Mouse (Mus musculus): ENCODE results near the gene Sord. TPM values are rescaled to one million over a fixed set of nuclear protein-coding genes. Genes with fewer than 3 reads are reported as not detected.

Gene Sord
- polyA plus RNA-seq, 1 experiment: 646 TPM

DNA sequence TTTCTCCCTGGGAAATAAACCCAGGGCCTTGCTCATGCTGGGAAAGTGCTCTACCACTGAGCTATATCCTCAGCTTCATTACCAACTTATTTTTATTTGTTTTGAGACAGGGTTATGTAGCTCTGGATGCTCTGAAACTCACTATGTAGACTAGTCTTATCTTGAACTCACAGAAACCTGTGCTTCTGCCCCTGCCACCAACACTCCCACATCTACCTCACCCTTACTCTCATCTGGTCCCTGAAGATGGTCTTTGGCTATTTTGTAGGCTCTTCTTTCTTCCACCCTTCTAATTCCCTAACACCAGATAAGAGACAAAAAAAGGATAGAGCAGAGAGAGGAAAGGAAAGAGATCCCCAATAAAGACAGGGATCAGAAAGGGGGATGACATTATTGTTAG is 10.9 kb upstream of the Sord start:
- H3K4me1 ChIP-seq (ENCODE audit: control insufficient read depth, insufficient read depth, low read length): no peaks in the 10 kb centered on the region
- H3K36me3 ChIP-seq (ENCODE audit: control insufficient read depth, insufficient read depth, low read length): no peaks in the 10 kb centered on the region
- H3K27me3 ChIP-seq (replicated peaks; ENCODE audit: control insufficient read depth, insufficient read depth, low read length): no peaks in the 10 kb centered on the region
- no peak overlapping the region for H3K27ac ChIP-seq (ENCODE audit: insufficient read depth, low read depth, low read length)
- no peak for TF ChIP-seq POLR2A (IDR thresholded peaks at IDR 0.05; ENCODE audit: low read depth, low read length)
- TF ChIP-seq CTCF (conservative IDR thresholded peaks at IDR 0.05; ENCODE audit: insufficient read depth, insufficient read length, low read depth, low read length): no peak
- no peak overlapping the region for H3K4me3 ChIP-seq (ENCODE audit: insufficient read depth, low read depth, low read length)
- DNase-seq: no peak

DNA sequence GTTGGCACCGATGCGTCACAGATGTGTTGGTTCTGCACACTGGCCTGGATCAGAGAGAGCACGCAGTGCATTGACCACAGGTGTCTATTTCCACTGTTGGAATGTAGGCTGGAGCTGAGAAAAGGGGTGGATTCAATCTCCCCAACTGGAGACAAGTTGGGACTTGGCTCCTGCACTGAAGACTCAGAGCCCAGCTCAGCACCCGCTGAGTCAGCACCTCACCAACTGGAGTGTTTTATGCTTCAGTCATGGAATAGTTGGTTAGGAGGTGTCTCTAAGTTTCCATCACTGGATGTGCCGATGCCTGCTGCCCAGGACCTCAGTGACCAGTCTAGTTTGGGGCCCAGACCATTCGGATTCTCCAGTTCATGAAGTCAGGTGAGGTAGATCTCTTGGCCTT is 4.2 kb upstream of the Sord start:
- Histone ChIP-seq H3K4me1 (ENCODE audit: control insufficient read depth, insufficient read depth, low read length) (no peaks in the 10 kb centered on the region), H3K27ac (ENCODE audit: insufficient read depth, low read depth, low read length) (no peak overlapping the region), H3K27me3 (replicated peaks; ENCODE audit: control insufficient read depth, insufficient read depth, low read length) (no peaks in the 10 kb centered on the region), H3K4me3 (ENCODE audit: insufficient read depth, low read depth, low read length) (no peak overlapping the region), H3K36me3 (ENCODE audit: control insufficient read depth, insufficient read depth, low read length) (no peaks in the 10 kb centered on the region)
- 73% methylated on average over 6 of the region's 6 CpGs for WGBS
- TF ChIP-seq CTCF (conservative IDR thresholded peaks at IDR 0.05; ENCODE audit: insufficient read depth, insufficient read length, low read depth, low read length): no peak
- TF ChIP-seq POLR2A (IDR thresholded peaks at IDR 0.05; ENCODE audit: low read depth, low read length): no peak
- no peak for DNase-seq

DNA sequence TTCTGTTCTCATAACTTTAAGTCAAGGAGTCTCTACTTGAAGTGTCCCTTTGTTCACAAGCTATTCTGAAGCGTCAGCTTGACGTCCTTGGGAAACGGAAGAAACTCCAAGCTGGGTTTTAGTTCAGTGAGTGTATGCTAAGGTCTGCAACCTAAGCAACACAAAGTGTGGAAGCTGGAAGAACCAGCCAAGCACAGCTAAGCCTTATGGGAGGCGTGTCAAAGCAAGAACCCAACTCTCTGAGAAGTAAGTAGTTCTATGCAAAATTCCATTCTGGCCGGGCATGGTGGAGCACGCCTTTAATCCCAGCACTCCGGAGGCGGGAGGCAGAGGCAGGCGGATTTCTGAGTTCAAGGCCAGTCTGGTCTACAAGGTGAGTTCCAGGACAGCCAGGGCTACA is 2.9 kb upstream of the Sord start:
- no peak for TF ChIP-seq CTCF (conservative IDR thresholded peaks at IDR 0.05; ENCODE audit: insufficient read depth, insufficient read length, low read depth, low read length)
- no peak for TF ChIP-seq POLR2A (IDR thresholded peaks at IDR 0.05; ENCODE audit: low read depth, low read length)

DNA sequence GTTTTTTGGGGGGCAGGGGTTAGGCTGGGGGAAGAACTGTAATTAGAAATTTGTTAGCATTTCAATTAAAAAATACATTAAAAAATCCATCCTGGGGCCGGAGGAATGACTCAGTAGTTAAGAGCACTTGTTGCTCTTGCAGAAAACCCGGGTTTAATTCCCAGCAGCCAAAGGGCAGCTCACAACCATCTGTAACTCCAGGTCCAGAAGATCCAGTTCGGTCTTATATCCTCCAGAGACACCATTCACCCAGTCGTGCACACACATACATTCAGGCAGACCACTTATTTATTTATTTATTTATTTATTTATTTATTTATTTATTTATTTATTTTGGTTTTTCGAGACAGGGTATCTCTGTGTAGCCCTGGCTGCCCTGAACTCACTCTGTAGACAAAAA is 1.2 kb upstream of the Sord start:
- no peak for DNase-seq
- WGBS: 53% methylated on average over 5 of the region's 5 CpGs
- no peak for TF ChIP-seq POLR2A (IDR thresholded peaks at IDR 0.05; ENCODE audit: low read depth, low read length)
- no peak for TF ChIP-seq CTCF (conservative IDR thresholded peaks at IDR 0.05; ENCODE audit: insufficient read depth, insufficient read length, low read depth, low read length)
- Histone ChIP-seq H3K27me3 (replicated peaks; ENCODE audit: control insufficient read depth, insufficient read depth, low read length) (no peaks in the 10 kb centered on the region), H3K4me1 (ENCODE audit: control insufficient read depth, insufficient read depth, low read length) (no peaks in the 10 kb centered on the region), H3K27ac (ENCODE audit: insufficient read depth, low read depth, low read length) (no peak overlapping the region), H3K4me3 (ENCODE audit: insufficient read depth, low read depth, low read length) (no peak overlapping the region), H3K36me3 (ENCODE audit: control insufficient read depth, insufficient read depth, low read length) (no peaks in the 10 kb centered on the region; the same call in 1 of the 2 replicates)

More for the DNA sequence above, 2.9 kb upstream of the Sord start:
- Histone ChIP-seq H3K4me3 (ENCODE audit: insufficient read depth, low read depth, low read length) (no peak overlapping the region), H3K36me3 (ENCODE audit: control insufficient read depth, insufficient read depth, low read length) (no peaks in the 10 kb centered on the region; the same call in 1 of the 2 replicates), H3K4me1 (ENCODE audit: control insufficient read depth, insufficient read depth, low read length) (no peaks in the 10 kb centered on the region), H3K27me3 (replicated peaks; ENCODE audit: control insufficient read depth, insufficient read depth, low read length) (no peaks in the 10 kb centered on the region), H3K27ac (ENCODE audit: insufficient read depth, low read depth, low read length) (no peak overlapping the region)
- 92% methylated on average over 9 of the region's 9 CpGs for WGBS
- DNase-seq: no peak

DNA sequence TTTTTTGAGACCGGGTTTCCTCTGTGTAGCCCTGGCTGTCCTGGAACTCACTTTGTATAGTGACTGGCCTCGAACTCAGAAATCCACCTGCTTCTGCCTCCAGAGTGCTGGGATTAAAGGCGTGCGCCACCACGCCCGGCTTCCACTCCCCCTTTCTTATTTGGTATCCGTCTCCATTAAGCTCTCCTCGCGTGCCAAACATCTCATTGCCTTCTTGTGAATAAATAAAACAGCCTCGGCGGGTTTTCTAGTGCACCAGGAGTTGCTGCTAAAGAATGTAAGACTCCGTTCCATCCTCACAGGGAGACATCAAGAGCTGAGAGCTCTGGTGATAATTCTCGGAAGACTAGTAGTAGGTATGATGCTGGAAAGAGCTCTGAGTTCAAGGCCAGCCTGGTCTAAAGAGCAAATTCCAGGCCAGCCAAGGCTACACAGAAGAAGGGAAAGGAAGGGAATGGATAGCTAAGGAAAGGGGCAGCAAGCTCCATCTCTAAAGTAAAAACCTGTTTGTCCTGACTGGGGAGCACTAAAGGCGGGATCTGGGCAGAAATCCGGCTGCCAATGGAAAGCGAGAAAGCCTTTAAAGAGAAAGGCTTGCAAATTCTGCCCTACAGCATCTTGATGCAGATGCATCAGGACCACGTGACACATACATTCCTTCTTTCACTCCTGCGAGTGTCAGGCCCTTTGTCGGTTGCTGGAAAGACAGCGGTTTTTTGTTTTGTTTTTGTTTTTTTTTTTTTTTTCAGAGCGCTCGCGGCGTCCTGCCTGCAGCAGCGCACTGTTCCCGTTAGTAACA is 591 bp upstream of the Sord start:
- H3K36me3 ChIP-seq (ENCODE audit: control insufficient read depth, insufficient read depth, low read length): no peaks in the 10 kb centered on the region; the same call in 1 of the 2 replicates
- no peaks in the 10 kb centered on the region for H3K27me3 ChIP-seq (replicated peaks; ENCODE audit: control insufficient read depth, insufficient read depth, low read length)
- TF ChIP-seq CTCF (conservative IDR thresholded peaks at IDR 0.05; ENCODE audit: insufficient read depth, insufficient read length, low read depth, low read length) (no peak), POLR2A (IDR thresholded peaks at IDR 0.05; ENCODE audit: low read depth, low read length) (no peak)
- H3K4me3 ChIP-seq (ENCODE audit: insufficient read depth, low read depth, low read length): peak overlapping the region; percentile 70
- H3K4me1 ChIP-seq (ENCODE audit: control insufficient read depth, insufficient read depth, low read length): no peaks in the 10 kb centered on the region
- DNase-seq: peak; percentile 68
- 4% methylated on average over 26 of the region's 26 CpGs for WGBS
- peak overlapping the region; percentile 41 for H3K27ac ChIP-seq (ENCODE audit: insufficient read depth, low read depth, low read length)

DNA sequence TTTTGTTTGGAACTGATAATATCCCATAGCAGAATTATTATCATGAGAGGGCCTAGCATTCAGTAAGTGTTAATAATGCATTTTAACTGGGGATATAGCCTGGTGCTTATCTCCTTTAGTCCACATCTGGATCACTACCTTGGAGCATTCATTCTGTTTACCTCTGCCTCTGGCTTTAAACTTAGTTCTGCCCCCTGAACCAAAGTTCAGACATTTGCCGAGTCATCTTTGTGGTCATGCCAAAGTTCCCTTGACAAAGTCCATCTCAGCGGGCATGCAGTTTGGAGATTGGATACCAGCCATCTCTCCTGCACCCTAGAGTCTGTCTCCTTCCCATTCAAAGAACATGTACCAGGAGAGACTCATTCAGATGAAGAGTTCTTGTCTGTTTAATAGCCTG is 876 bp downstream of the Sord start:
- 47% methylated on average over 2 of the region's 2 CpGs for WGBS
- no peaks in the 10 kb centered on the region; the same call in 1 of the 2 replicates for H3K4me1 ChIP-seq (ENCODE audit: control insufficient read depth, insufficient read depth, low read length)
- peak; percentile 93 for DNase-seq
- peak overlapping the region; percentile 42; the same call in 1 of the 2 replicates for H3K4me3 ChIP-seq (ENCODE audit: insufficient read depth, low read depth, low read length)
- no peaks in the 10 kb centered on the region for H3K27me3 ChIP-seq (replicated peaks; ENCODE audit: control insufficient read depth, insufficient read depth, low read length)
- no peaks in the 10 kb centered on the region; the same call in 1 of the 2 replicates for H3K36me3 ChIP-seq (ENCODE audit: control insufficient read depth, insufficient read depth, low read length)
- TF ChIP-seq POLR2A (IDR thresholded peaks at IDR 0.05; ENCODE audit: low read depth, low read length) (no peak), CTCF (conservative IDR thresholded peaks at IDR 0.05; ENCODE audit: insufficient read depth, insufficient read length, low read depth, low read length) (no peak)
- H3K27ac ChIP-seq (ENCODE audit: insufficient read depth, low read depth, low read length): peak overlapping the region; percentile 94

DNA sequence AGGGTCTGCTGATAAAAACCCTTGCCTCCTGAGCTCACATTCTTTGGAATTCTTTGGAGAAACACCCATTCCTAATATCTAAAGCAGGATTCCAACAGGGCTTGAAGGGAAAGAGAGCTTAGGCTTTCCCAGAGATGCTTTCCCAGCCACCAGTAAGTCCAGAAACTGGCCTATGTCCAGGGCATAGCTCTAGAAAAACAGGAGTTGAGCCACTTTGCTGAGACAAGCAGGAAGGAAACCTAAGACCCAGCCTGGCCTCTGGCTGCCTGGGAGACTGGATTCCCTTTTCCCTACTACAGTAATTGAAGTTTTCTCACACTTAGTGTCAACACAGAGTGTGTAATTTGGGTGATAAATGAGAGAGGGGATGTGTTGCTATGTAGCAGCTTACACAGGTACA is 1.8 kb downstream of the Sord start:
- Histone ChIP-seq H3K4me1 (ENCODE audit: control insufficient read depth, insufficient read depth, low read length) (peaks cover 6% of the 10 kb centered on the region; the same call in 1 of the 2 replicates), H3K27me3 (replicated peaks; ENCODE audit: control insufficient read depth, insufficient read depth, low read length) (no peaks in the 10 kb centered on the region), H3K36me3 (ENCODE audit: control insufficient read depth, insufficient read depth, low read length) (no peaks in the 10 kb centered on the region; the same call in 1 of the 2 replicates), H3K4me3 (ENCODE audit: insufficient read depth, low read depth, low read length) (peak overlapping the region; percentile 42; the same call in 1 of the 2 replicates), H3K27ac (ENCODE audit: insufficient read depth, low read depth, low read length) (peak overlapping the region; percentile 94)
- DNase-seq: peak; percentile 82
- TF ChIP-seq CTCF (conservative IDR thresholded peaks at IDR 0.05; ENCODE audit: insufficient read depth, insufficient read length, low read depth, low read length) (no peak), POLR2A (IDR thresholded peaks at IDR 0.05; ENCODE audit: low read depth, low read length) (no peak)

Measured in kidney, adult 2 months (tissue).